Mouse (Mus musculus) left cerebral cortex, postnatal 14 days (tissue): ENCODE results near the gene Rag2. TPM values are rescaled to one million over a fixed set of nuclear protein-coding genes. Genes with fewer than 3 reads are reported as not detected.

Experiments used
- DNase-seq, 2 experiments: peaks; one replicate each; pipeline ENCODE4 v3.0.0; 2021 to 2022; ENCODE audit warnings: low spot score in 2 of 2, mixed read lengths in 1 of 2
- intact Hi-C: fragments of 180-260 bp; cut with DNase I; formaldehyde crosslinking; loops from one replicate; pipeline ENCODE4 v1.15.1; 2025
- total RNA-seq, 2 experiments: library from RNA; stranded (reverse); gene quantifications; 2 replicates each; pipeline ENCODE4 v1.2.3; 2021

Gene Rag2
- total RNA-seq, 2 experiments from 2014 or later: not detected

- intact Hi-C loops: no loop called here
- peak; percentile 69 to 85 for DNase-seq
These were observed 53.9 kb downstream of the Rag2 start, which contains the start of gene Traf6 for GRCm38 (mm10) chr2:101678236-101679021. TSS of gene Traf6 (plus strand) at chr2:101678429.

GRCm38 (mm10) chr2:101679164-101679784, 54.8 kb downstream of the Rag2 start:
- no peak for DNase-seq

More at GRCm38 (mm10) chr2:101679164-101679784, 54.8 kb downstream of the Rag2 start:
- intact Hi-C loops: no loop called here

Other genes starting within 250 kb of the Rag2 start
- under 1 TPM; 0.27 to 0.37 TPM for gene Rag1, start 24.8 kb downstream of the Rag2 start, total RNA-seq
- gene B230118H07Rik, start 24.8 kb downstream of the Rag2 start, total RNA-seq: 10 to 100 TPM; 21.2 to 24.3 TPM
- gene Traf6, start 53.7 kb downstream of the Rag2 start, total RNA-seq: 1 to 10 TPM; 9.0 to 9.3 TPM